Mouse (Mus musculus): ENCODE data around the gene Cubn. TPM values are rescaled to one million over a fixed set of nuclear protein-coding genes. Genes with fewer than 3 reads are reported as not detected.
A peak's percentile ranks its signal among the peaks of the same experiment; 100 is the strongest.

Cubn gene
- polyA plus RNA-seq, 1 experiment from 2014 or later = 0.40 TPM

DNA sequence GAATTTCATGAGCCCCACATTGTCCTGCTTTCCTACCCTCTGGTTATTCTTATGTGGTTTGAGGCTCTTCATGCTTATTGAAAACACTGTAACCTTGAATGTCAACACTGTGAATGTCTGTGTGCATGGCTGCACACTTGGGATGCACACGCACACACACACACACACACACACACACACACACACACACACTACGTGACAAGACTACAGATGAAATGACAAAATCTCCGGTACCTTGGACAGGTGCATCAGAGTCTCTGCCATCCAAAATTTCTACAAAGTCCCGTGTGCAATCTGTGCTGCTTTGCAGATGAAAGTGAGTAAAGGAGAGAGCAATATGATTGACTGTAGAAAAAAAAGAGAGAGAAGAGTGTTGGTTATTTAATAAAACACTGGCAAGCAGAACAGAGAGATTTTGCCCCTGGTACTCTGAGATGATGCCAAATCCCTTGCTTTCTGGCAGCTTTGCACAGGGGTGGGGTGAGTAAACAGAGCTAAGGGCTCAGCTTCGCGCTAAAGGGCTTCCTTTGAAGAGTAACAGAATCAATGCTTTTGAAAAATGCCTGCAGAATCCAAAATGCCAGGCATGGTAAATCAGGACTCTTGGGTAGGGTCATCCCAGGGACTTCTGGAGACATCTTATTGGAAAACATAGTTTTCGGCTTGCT is 133.6 kb downstream of the Cubn start:
- 48% methylated on average over 7 of the region's 7 CpGs for WGBS
- ATAC-seq = peak; percentile 76
- H3K9me3 ChIP-seq (ENCODE audit: control insufficient read depth, low read length) = no peaks in the 10 kb centered on the region
- H3K9ac ChIP-seq (ENCODE audit: low read depth, low read length) = no peak overlapping the region
- H3K27me3 ChIP-seq (replicated peaks; ENCODE audit: control insufficient read depth, insufficient read depth, low read length) = no peaks in the 10 kb centered on the region
- H3K4me1 ChIP-seq (ENCODE audit: control insufficient read depth, insufficient read depth, low read depth, low read length) = peaks cover 11% of the 10 kb centered on the region
- H3K36me3 ChIP-seq (ENCODE audit: control insufficient read depth, insufficient read depth, low read length) = no peaks in the 10 kb centered on the region
- H3K4me3 ChIP-seq (ENCODE audit: low read length) = no peak overlapping the region
- no peak overlapping the region for H3K4me2 ChIP-seq (ENCODE audit: low read length)
- no peak overlapping the region for H3K27ac ChIP-seq (ENCODE audit: low read depth, low read length)

DNA sequence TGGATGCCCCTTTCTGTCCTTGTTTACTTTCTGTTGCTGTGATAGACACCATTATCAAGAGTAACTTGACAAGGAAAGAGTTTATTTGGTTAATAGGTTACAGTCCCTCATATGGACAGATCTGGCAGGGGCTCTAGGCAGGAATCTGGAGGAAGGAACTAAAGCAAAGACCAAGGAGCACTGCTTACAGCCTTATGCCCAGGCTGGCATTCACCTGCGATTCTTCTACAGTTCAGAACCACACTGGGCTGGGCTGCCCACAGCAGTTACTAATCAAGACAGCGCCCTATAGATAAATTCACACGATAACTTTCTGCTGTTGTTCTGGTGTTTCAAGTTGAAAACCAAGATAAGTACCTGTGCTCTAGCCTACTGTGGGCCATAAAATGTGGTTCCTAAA is 138.8 kb downstream of the Cubn start:
- Histone ChIP-seq H3K9ac (ENCODE audit: low read depth, low read length) (no peak overlapping the region), H3K36me3 (ENCODE audit: control insufficient read depth, insufficient read depth, low read length) (no peaks in the 10 kb centered on the region), H3K4me3 (ENCODE audit: low read length) (no peak overlapping the region), H3K27ac (ENCODE audit: low read depth, low read length) (no peak overlapping the region), H3K4me1 (ENCODE audit: control insufficient read depth, insufficient read depth, low read depth, low read length) (peaks cover 2% of the 10 kb centered on the region), H3K27me3 (replicated peaks; ENCODE audit: control insufficient read depth, insufficient read depth, low read length) (no peaks in the 10 kb centered on the region), H3K4me2 (ENCODE audit: low read length) (no peak overlapping the region), H3K9me3 (ENCODE audit: control insufficient read depth, low read length) (no peaks in the 10 kb centered on the region)
- ATAC-seq = no peak
- 91% methylated on average over 3 of the region's 3 CpGs for WGBS

DNA sequence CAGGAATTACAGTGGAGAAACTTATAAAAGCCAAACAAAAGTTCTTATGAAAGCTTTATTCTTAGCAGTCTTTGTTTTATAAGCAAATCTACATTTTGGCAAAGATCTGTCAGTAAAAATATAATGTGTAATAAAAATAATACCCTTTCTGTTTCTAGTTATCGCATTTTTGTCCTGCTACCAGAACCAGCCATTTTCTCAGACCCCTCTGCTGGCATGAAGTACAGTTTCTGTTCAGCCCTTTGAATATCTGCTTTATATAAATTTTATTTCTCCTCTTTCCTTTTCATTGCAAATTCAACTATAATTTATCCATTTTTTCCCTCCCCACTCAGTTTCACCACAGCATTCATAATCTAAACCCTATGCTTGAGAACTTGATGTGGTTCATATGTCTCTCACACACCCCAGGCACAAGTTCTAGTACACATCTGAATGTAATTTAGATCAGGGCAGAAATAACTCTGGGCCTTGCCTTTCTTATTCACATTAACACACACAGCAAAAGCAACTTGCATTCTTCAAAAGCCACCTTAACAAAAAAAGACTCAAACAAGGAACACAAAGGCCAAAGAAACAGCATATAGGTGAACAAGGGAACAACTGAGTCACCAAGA is 139.4 kb downstream of the Cubn start:
- WGBS = 92% methylated on average over 1 of the region's 1 CpGs
- H3K4me1 ChIP-seq (ENCODE audit: control insufficient read depth, insufficient read depth, low read depth, low read length) = no peaks in the 10 kb centered on the region

DNA sequence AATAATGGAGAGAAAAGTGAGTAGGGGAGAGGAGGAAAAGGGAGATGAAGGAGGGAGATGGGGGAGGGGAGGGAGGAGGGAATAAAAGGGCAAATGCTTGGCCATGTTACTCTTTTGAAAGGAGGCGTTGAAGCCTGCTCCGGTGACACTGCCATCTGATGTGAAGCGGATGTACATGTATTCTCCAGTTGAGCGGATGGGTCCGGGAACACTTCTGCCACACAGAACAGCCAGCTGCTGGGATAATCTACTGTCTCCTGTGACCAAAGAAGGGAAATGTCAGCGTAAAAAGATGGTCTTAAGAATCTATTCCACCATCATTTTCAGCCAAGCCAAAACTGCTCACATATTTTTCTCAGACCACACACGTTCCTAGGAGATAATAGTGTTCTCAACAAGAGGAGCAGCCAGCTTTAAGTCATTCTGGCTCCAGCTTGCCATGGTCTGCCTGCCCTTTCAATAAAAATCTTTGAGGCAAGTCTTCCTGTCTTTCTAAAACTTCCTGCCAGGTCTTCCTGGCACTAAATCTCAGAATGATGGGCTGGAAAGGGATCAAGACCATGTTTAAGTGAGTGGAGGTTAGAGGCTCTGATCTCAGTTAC is 149.2 kb downstream of the Cubn start:
- Histone ChIP-seq H3K36me3 (ENCODE audit: control insufficient read depth, insufficient read depth, low read length) (no peaks in the 10 kb centered on the region), H3K9me3 (ENCODE audit: control insufficient read depth, low read length) (no peaks in the 10 kb centered on the region), H3K4me1 (ENCODE audit: control insufficient read depth, insufficient read depth, low read depth, low read length) (no peaks in the 10 kb centered on the region), H3K4me3 (ENCODE audit: low read length) (no peak overlapping the region), H3K9ac (ENCODE audit: low read depth, low read length) (no peak overlapping the region), H3K27me3 (replicated peaks; ENCODE audit: control insufficient read depth, insufficient read depth, low read length) (no peaks in the 10 kb centered on the region), H3K27ac (ENCODE audit: low read depth, low read length) (no peak overlapping the region), H3K4me2 (ENCODE audit: low read length) (no peak overlapping the region)
- ATAC-seq = no peak
- WGBS = 49% methylated on average over 7 of the region's 7 CpGs

More for the DNA sequence above, 139.4 kb downstream of the Cubn start:
- no peak overlapping the region for H3K9ac ChIP-seq (ENCODE audit: low read depth, low read length)
- no peak overlapping the region for H3K27ac ChIP-seq (ENCODE audit: low read depth, low read length)
- H3K4me2 ChIP-seq (ENCODE audit: low read length) = no peak overlapping the region
- no peak for ATAC-seq
- H3K4me3 ChIP-seq (ENCODE audit: low read length) = no peak overlapping the region
- H3K9me3 ChIP-seq (ENCODE audit: control insufficient read depth, low read length) = no peaks in the 10 kb centered on the region
- H3K36me3 ChIP-seq (ENCODE audit: control insufficient read depth, insufficient read depth, low read length) = no peaks in the 10 kb centered on the region
- no peaks in the 10 kb centered on the region for H3K27me3 ChIP-seq (replicated peaks; ENCODE audit: control insufficient read depth, insufficient read depth, low read length)

DNA sequence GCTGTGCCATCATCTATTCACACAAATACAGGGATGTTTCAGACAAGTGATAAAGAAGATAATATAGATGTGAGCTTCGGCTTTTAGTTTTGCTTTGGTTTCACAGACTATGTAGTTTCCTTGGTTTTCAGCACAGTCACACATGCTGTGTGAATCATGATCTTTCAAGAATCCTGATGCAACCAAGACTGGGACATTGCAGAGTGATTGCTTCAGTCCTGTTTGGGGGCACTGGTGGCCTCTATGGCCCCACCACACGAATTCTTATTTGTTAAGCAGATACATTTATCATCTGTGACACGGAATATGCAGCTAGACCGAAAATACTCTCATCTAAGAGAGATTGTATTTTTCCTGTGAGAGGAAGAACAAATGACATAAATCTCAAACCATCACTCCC is 156.2 kb downstream of the Cubn start:
- no peaks in the 10 kb centered on the region for H3K36me3 ChIP-seq (ENCODE audit: control insufficient read depth, insufficient read depth, low read length)
- WGBS = 79% methylated on average over 4 of the region's 4 CpGs
- H3K27me3 ChIP-seq (replicated peaks; ENCODE audit: control insufficient read depth, insufficient read depth, low read length) = no peaks in the 10 kb centered on the region
- H3K27ac ChIP-seq (ENCODE audit: low read depth, low read length) = no peak overlapping the region
- H3K9me3 ChIP-seq (ENCODE audit: control insufficient read depth, low read length) = no peaks in the 10 kb centered on the region
- no peak overlapping the region for H3K4me2 ChIP-seq (ENCODE audit: low read length)
- H3K4me3 ChIP-seq (ENCODE audit: low read length) = no peak overlapping the region
- ATAC-seq = no peak
- no peak overlapping the region for H3K9ac ChIP-seq (ENCODE audit: low read depth, low read length)
- H3K4me1 ChIP-seq (ENCODE audit: control insufficient read depth, insufficient read depth, low read depth, low read length) = no peaks in the 10 kb centered on the region

DNA sequence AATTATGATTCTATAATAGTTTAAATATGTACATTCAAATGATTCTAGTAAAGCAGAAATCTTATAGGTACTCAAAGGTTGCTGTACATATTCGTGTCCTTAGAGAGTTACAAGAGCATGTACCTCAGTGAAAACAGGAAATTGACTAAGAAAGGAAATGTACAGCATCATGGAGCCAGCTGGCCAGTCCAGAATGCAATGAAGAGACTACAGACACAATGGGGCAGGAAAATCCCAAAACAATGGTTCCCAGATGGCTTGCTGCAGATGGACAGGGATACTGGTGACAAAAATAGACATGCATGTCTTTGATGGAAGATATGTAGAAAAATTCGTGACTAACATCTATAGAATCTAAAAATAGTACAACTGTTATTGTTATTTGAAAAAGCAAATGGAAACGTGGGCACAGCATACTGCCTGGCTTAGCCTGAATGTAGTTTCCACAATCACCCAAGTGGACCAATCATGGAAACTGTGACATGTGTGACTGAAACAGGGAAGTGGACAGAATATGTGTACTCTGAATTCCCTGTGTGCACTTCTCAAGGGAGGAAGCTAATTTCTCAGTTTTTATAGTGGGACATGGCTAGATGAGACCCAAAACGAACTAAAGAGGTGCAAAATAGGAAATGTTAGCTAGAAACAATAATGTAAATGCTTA is 161.7 kb downstream of the Cubn start:
- 72% methylated on average over 4 of the region's 4 CpGs for WGBS
- no peaks in the 10 kb centered on the region for H3K9me3 ChIP-seq (ENCODE audit: control insufficient read depth, low read length)
- no peak overlapping the region for H3K4me3 ChIP-seq (ENCODE audit: low read length)
- no peaks in the 10 kb centered on the region for H3K36me3 ChIP-seq (ENCODE audit: control insufficient read depth, insufficient read depth, low read length)
- no peak overlapping the region for H3K9ac ChIP-seq (ENCODE audit: low read depth, low read length)
- H3K27ac ChIP-seq (ENCODE audit: low read depth, low read length) = no peak overlapping the region
- no peaks in the 10 kb centered on the region for H3K4me1 ChIP-seq (ENCODE audit: control insufficient read depth, insufficient read depth, low read depth, low read length)
- no peak overlapping the region for H3K4me2 ChIP-seq (ENCODE audit: low read length)
- ATAC-seq = no peak
- no peaks in the 10 kb centered on the region for H3K27me3 ChIP-seq (replicated peaks; ENCODE audit: control insufficient read depth, insufficient read depth, low read length)

DNA sequence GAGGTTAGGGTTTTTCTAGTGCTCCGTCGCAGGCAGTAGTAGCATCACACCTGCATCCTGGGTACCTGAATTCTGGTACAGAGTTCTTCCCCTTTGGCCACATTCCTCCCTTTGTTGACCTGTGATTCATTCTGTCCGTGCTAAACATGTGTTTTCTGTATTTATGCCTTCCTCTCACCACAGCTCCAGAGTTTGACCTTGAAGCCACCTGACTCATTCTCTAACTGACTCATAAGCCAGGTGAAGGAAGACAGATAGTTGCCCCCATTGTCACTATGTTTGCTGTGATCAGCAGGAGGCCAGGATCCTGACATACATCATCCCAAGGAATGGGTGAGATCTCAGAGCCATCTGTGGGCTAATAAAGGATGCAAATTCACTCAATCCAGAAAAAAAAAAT is 188.2 kb downstream of the Cubn start:
- 76% methylated on average over 3 of the region's 3 CpGs for WGBS
- H3K9ac ChIP-seq (ENCODE audit: low read depth, low read length) = no peak overlapping the region
- H3K4me1 ChIP-seq (ENCODE audit: control insufficient read depth, insufficient read depth, low read depth, low read length) = no peaks in the 10 kb centered on the region
- no peaks in the 10 kb centered on the region for H3K27me3 ChIP-seq (replicated peaks; ENCODE audit: control insufficient read depth, insufficient read depth, low read length)
- no peak for ATAC-seq
- no peak overlapping the region for H3K4me2 ChIP-seq (ENCODE audit: low read length)
- no peaks in the 10 kb centered on the region for H3K36me3 ChIP-seq (ENCODE audit: control insufficient read depth, insufficient read depth, low read length)
- no peak overlapping the region for H3K4me3 ChIP-seq (ENCODE audit: low read length)
- no peak overlapping the region for H3K27ac ChIP-seq (ENCODE audit: low read depth, low read length)
- peaks cover 2% of the 10 kb centered on the region; the same call in 1 of the 2 replicates for H3K9me3 ChIP-seq (ENCODE audit: control insufficient read depth, low read length)

DNA sequence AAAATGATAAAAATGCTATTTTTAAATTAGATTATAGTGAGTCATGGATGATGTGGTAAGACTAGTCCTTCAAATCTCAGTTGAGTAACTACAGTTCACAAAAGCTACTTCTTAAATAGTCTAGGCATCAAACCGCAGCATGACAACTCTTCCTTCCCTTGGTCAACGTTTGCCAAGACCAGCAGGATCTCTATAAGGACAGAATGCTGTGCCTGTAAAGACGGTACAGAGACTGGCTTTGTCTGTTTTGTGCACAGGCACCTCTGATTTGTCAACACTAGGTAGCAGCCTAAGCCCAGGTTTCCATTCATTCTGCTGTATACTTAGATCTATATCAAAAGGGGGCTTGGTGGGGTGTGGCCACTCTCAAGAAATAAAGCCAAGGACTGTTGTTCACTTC is 192.6 kb downstream of the Cubn start:
- peak; percentile 97 for ATAC-seq
- no peaks in the 10 kb centered on the region for H3K4me1 ChIP-seq (ENCODE audit: control insufficient read depth, insufficient read depth, low read depth, low read length)
- no peaks in the 10 kb centered on the region for H3K27me3 ChIP-seq (replicated peaks; ENCODE audit: control insufficient read depth, insufficient read depth, low read length)
- no peaks in the 10 kb centered on the region for H3K9me3 ChIP-seq (ENCODE audit: control insufficient read depth, low read length)
- no peak overlapping the region for H3K4me2 ChIP-seq (ENCODE audit: low read length)
- H3K4me3 ChIP-seq (ENCODE audit: low read length) = no peak overlapping the region
- WGBS = 27% methylated on average over 3 of the region's 3 CpGs
- H3K36me3 ChIP-seq (ENCODE audit: control insufficient read depth, insufficient read depth, low read length) = no peaks in the 10 kb centered on the region
- no peak overlapping the region for H3K27ac ChIP-seq (ENCODE audit: low read depth, low read length)
- no peak overlapping the region for H3K9ac ChIP-seq (ENCODE audit: low read depth, low read length)

DNA sequence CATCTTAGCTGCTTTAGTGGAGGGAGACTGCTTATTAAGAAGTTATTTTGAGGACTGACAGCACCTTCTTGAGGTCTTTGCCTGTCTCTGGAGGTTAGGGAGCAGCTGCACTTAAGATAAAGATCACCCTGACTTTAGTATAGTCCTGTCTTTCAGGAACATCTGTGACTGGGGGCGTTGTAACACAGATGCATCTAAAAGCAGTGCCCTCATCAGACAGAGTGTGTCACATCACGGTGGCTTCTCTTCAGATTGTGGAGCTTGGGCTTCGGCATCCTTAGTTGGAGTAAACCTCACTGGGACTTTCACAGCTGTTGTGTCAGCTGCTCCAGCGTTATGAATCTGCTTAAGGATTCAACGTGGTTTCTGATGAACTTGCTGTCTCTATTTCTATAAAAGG is 193.9 kb downstream of the Cubn start:
- no peak overlapping the region for H3K4me2 ChIP-seq (ENCODE audit: low read length)
- H3K36me3 ChIP-seq (ENCODE audit: control insufficient read depth, insufficient read depth, low read length) = no peaks in the 10 kb centered on the region
- H3K9ac ChIP-seq (ENCODE audit: low read depth, low read length) = no peak overlapping the region
- no peak overlapping the region for H3K4me3 ChIP-seq (ENCODE audit: low read length)
- H3K27ac ChIP-seq (ENCODE audit: low read depth, low read length) = no peak overlapping the region
- ATAC-seq = no peak
- WGBS = 42% methylated on average over 5 of the region's 5 CpGs
- no peaks in the 10 kb centered on the region for H3K27me3 ChIP-seq (replicated peaks; ENCODE audit: control insufficient read depth, insufficient read depth, low read length)
- no peaks in the 10 kb centered on the region for H3K4me1 ChIP-seq (ENCODE audit: control insufficient read depth, insufficient read depth, low read depth, low read length)
- H3K9me3 ChIP-seq (ENCODE audit: control insufficient read depth, low read length) = no peaks in the 10 kb centered on the region

Data from hindbrain, embryonic 16.5 days (tissue).